Mouse (Mus musculus): ENCODE results near the gene 2010111I01Rik. TPM values are rescaled to one million over a fixed set of nuclear protein-coding genes. Genes with fewer than 3 reads are reported as not detected.

2010111I01Rik gene
- polyA plus RNA-seq, 1 experiment from 2014 or later = 16.3 TPM

DNA sequence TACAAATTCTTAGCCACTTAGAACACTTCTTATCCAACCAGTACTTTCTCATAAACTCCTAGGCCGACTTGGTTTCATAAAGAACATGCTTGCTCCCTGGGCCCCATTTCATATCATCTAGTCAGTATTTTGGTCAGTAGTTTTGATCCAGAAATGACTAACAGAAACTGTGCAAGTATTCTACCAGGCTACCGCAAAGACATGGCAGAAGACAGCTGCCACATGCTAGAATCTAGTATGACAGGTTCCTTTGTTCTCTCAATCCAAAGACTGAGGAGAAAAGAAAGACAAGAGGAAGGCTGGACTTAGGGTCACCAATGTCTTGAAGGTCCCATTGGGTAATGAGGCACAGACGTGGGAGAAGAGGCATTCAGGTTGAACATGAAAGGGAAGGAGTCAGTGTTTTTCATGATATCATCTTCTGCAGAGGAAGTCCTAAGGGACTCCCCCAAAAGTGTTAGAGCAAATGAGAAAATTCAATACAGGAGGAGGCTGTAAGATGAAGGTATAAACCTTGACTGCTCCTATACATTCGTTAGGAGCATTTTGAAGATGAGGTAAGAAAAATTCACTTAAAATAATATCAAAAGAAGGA, 216.0 kb downstream of the 2010111I01Rik start:
- H3K4me3 ChIP-seq (ENCODE audit: low read depth, low read length) = no peak overlapping the region
- 62% methylated on average over 4 of the region's 4 CpGs for WGBS (ENCODE audit: insufficient replicate concordance)
- ATAC-seq (ENCODE audit: low read depth) = no peak
- H3K27me3 ChIP-seq (ENCODE audit: control insufficient read depth, insufficient read depth, low read depth, low read length) = no peaks in the 10 kb centered on the region
- H3K9ac ChIP-seq (ENCODE audit: low read depth, low read length) = no peak overlapping the region
- no peak overlapping the region for H3K4me2 ChIP-seq (ENCODE audit: low read depth, low read length)
- no peaks in the 10 kb centered on the region for H3K4me1 ChIP-seq (ENCODE audit: control insufficient read depth, low read depth, low read length)
- H3K9me3 ChIP-seq (replicated peaks; ENCODE audit: control insufficient read depth, low read length) = no peaks in the 10 kb centered on the region
- H3K27ac ChIP-seq (ENCODE audit: low read length) = no peak overlapping the region
- no peaks in the 10 kb centered on the region for H3K36me3 ChIP-seq (ENCODE audit: control insufficient read depth, insufficient read depth)

DNA sequence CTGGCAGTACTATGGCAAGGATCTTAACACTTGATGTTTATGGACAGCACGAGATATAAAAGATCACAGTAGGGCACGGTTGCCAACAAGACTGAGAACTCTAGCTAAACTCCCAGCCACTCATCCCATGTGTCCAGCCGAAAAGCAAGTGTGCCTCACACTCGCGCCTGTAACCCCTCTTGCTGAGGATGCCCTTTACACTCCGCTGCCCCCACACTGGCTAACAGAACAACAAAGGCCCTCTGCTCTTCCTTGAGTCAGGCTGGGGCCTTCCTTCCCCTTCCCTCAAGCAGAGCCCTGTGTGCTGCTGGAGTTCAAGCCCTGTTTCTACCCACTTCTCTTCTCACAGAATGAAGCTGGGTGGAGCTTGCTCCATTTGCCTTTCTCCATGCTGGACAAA, 220.3 kb downstream of the 2010111I01Rik start:
- no peak for ATAC-seq (ENCODE audit: low read depth)
- H3K4me3 ChIP-seq (ENCODE audit: low read depth, low read length) = no peak overlapping the region
- no peak overlapping the region for H3K27ac ChIP-seq (ENCODE audit: low read length)
- H3K9me3 ChIP-seq (replicated peaks; ENCODE audit: control insufficient read depth, low read length) = no peaks in the 10 kb centered on the region
- H3K4me2 ChIP-seq (ENCODE audit: low read depth, low read length) = no peak overlapping the region
- H3K27me3 ChIP-seq (ENCODE audit: control insufficient read depth, insufficient read depth, low read depth, low read length) = no peaks in the 10 kb centered on the region
- 65% methylated on average over 6 of the region's 6 CpGs for WGBS (ENCODE audit: insufficient replicate concordance)
- no peak overlapping the region for H3K9ac ChIP-seq (ENCODE audit: low read depth, low read length)
- H3K36me3 ChIP-seq (ENCODE audit: control insufficient read depth, insufficient read depth) = no peaks in the 10 kb centered on the region
- no peaks in the 10 kb centered on the region for H3K4me1 ChIP-seq (ENCODE audit: control insufficient read depth, low read depth, low read length)

GRCm38 (mm10) chr13:63186217-63186616, 221.5 kb downstream of the 2010111I01Rik start:
- Histone ChIP-seq H3K27me3 (ENCODE audit: control insufficient read depth, insufficient read depth, low read depth, low read length) (no peaks in the 10 kb centered on the region), H3K4me2 (ENCODE audit: low read depth, low read length) (no peak overlapping the region), H3K36me3 (ENCODE audit: control insufficient read depth, insufficient read depth) (no peaks in the 10 kb centered on the region), H3K9ac (ENCODE audit: low read depth, low read length) (no peak overlapping the region), H3K4me3 (ENCODE audit: low read depth, low read length) (no peak overlapping the region), H3K27ac (ENCODE audit: low read length) (no peak overlapping the region), H3K9me3 (replicated peaks; ENCODE audit: control insufficient read depth, low read length) (no peaks in the 10 kb centered on the region), H3K4me1 (ENCODE audit: control insufficient read depth, low read depth, low read length) (no peaks in the 10 kb centered on the region)
- ATAC-seq (ENCODE audit: low read depth) = no peak
- WGBS (ENCODE audit: insufficient replicate concordance) = 56% methylated on average over 4 of the region's 4 CpGs

DNA sequence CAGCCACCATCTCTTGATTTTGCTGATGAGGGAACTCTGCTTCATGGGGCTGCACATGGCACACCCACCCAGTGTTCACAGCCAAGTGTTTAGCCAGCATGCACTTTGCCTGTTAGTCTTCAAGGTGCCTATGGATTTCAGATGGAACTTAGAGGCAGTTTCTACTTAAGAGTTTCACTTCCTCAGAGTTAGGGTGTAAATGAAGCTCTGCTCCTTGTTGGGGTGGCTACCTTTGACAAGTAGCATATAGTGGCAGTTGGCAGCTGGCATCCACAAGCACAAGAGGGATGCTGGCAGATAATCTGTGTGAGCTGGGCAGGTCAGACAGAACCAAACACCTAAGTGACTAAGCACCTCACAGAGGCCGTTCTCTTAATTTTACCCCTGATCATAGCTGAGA, 221.9 kb downstream of the 2010111I01Rik start:
- H3K27ac ChIP-seq (ENCODE audit: low read length) = no peak overlapping the region
- 77% methylated on average over 1 of the region's 1 CpGs for WGBS (ENCODE audit: insufficient replicate concordance)

DNA sequence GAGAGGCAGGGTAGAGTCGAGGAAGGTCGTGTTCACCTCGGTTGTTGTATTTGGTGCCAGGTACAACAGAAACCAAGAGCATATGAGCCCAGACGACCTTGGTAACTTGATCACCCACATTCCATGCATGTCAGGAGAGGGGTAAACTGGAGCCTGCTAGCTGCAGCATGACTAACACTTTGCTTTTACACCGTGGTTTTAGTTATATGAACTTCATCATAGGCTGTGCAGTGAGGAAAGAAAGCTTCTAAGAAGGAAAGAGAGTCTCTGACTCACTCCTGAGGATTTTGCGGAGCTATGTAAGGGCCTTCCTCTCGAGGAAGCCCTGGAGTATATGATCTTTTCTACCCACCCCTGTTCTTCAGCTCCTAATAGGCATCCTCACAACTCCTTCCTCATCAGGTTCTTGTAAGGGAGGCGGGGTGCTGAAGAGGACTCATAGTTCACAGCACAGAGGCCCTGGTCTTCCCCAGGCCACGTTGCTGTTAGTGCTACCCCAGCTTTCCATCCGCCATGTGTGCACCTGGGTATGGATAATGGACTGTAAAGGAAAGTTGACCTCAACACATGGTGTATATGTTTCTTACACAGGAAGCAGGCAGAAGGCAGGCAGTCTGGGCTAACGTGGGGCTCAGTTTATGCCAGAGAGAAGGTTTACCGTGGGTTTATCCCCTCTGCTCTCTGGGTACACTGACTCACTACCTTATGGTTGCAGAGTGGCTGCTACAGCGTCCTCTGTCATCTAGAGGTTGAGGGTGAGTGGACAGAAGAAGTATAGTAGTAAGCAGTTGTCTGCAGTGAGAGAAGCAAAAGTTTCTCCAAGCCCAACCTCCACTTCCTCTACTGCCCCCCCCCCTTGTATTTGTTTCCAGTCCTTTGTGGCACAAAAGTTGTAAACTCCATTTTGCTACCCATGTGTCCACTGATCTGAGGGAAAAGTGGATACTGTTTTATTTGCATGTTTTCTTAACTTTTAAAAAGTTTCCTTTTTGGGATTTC, 222.8 kb downstream of the 2010111I01Rik start:
- no peak for ATAC-seq (ENCODE audit: low read depth)
- Histone ChIP-seq H3K4me2 (ENCODE audit: low read depth, low read length) (no peak overlapping the region), H3K36me3 (ENCODE audit: control insufficient read depth, insufficient read depth) (no peaks in the 10 kb centered on the region), H3K9me3 (replicated peaks; ENCODE audit: control insufficient read depth, low read length) (no peaks in the 10 kb centered on the region), H3K9ac (ENCODE audit: low read depth, low read length) (no peak overlapping the region), H3K27me3 (ENCODE audit: control insufficient read depth, insufficient read depth, low read depth, low read length) (no peaks in the 10 kb centered on the region), H3K27ac (ENCODE audit: low read length) (no peak overlapping the region), H3K4me3 (ENCODE audit: low read depth, low read length) (no peak overlapping the region), H3K4me1 (ENCODE audit: control insufficient read depth, low read depth, low read length) (no peaks in the 10 kb centered on the region)
- WGBS (ENCODE audit: insufficient replicate concordance) = 48% methylated on average over 13 of the region's 13 CpGs

More for the DNA sequence above, 221.9 kb downstream of the 2010111I01Rik start:
- ATAC-seq (ENCODE audit: low read depth) = no peak
- Histone ChIP-seq H3K4me1 (ENCODE audit: control insufficient read depth, low read depth, low read length) (no peaks in the 10 kb centered on the region), H3K4me3 (ENCODE audit: low read depth, low read length) (no peak overlapping the region), H3K36me3 (ENCODE audit: control insufficient read depth, insufficient read depth) (no peaks in the 10 kb centered on the region), H3K4me2 (ENCODE audit: low read depth, low read length) (no peak overlapping the region), H3K9ac (ENCODE audit: low read depth, low read length) (no peak overlapping the region), H3K27me3 (ENCODE audit: control insufficient read depth, insufficient read depth, low read depth, low read length) (no peaks in the 10 kb centered on the region), H3K9me3 (replicated peaks; ENCODE audit: control insufficient read depth, low read length) (no peaks in the 10 kb centered on the region)

GRCm38 (mm10) chr13:63188306-63188705, 223.6 kb downstream of the 2010111I01Rik start:
- no peak overlapping the region for H3K9ac ChIP-seq (ENCODE audit: low read depth, low read length)
- ATAC-seq (ENCODE audit: low read depth) = no peak
- H3K36me3 ChIP-seq (ENCODE audit: control insufficient read depth, insufficient read depth) = no peaks in the 10 kb centered on the region
- no peak overlapping the region for H3K27ac ChIP-seq (ENCODE audit: low read length)
- no peaks in the 10 kb centered on the region for H3K9me3 ChIP-seq (replicated peaks; ENCODE audit: control insufficient read depth, low read length)
- no peaks in the 10 kb centered on the region for H3K27me3 ChIP-seq (ENCODE audit: control insufficient read depth, insufficient read depth, low read depth, low read length)
- H3K4me2 ChIP-seq (ENCODE audit: low read depth, low read length) = no peak overlapping the region
- WGBS (ENCODE audit: insufficient replicate concordance) = 54% methylated on average over 5 of the region's 5 CpGs
- H3K4me1 ChIP-seq (ENCODE audit: control insufficient read depth, low read depth, low read length) = no peaks in the 10 kb centered on the region
- no peak overlapping the region for H3K4me3 ChIP-seq (ENCODE audit: low read depth, low read length)

- 59% methylated on average over 2 of the region's 2 CpGs for WGBS (ENCODE audit: insufficient replicate concordance)
- no peak for ATAC-seq (ENCODE audit: low read depth)
- H3K9me3 ChIP-seq (replicated peaks; ENCODE audit: control insufficient read depth, low read length) = no peaks in the 10 kb centered on the region
- H3K9ac ChIP-seq (ENCODE audit: low read depth, low read length) = no peak overlapping the region
- H3K4me3 ChIP-seq (ENCODE audit: low read depth, low read length) = no peak overlapping the region
- no peaks in the 10 kb centered on the region for H3K36me3 ChIP-seq (ENCODE audit: control insufficient read depth, insufficient read depth)
- H3K4me2 ChIP-seq (ENCODE audit: low read depth, low read length) = no peak overlapping the region
- no peak overlapping the region for H3K27ac ChIP-seq (ENCODE audit: low read length)
- H3K27me3 ChIP-seq (ENCODE audit: control insufficient read depth, insufficient read depth, low read depth, low read length) = no peaks in the 10 kb centered on the region
- no peaks in the 10 kb centered on the region for H3K4me1 ChIP-seq (ENCODE audit: control insufficient read depth, low read depth, low read length)
Observed at GRCm38 (mm10) chr13:63188811-63189210, 224.1 kb downstream of the 2010111I01Rik start.

DNA sequence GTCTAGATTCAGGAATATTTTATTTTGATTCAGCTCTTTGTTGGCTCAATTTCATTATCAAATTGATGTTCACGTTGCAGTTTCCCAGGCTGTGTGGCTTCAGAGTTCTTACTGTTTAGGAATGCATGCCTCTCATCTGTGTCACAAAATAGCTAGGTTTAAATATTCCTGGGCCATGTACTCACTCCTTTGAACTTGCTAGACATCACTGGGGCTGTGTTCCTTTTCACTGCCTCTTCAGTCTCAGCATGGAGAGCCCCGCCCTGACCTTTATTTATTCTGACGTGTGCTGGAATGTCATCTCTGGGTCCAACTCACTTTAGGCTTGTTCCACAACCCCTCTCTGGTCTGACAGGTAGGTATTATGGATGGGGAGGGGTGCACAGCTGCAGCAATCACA, 228.7 kb downstream of the 2010111I01Rik start:
- Histone ChIP-seq H3K9ac (ENCODE audit: low read depth, low read length) (no peak overlapping the region), H3K27ac (ENCODE audit: low read length) (no peak overlapping the region), H3K4me1 (ENCODE audit: control insufficient read depth, low read depth, low read length) (no peaks in the 10 kb centered on the region), H3K4me2 (ENCODE audit: low read depth, low read length) (no peak overlapping the region), H3K9me3 (replicated peaks; ENCODE audit: control insufficient read depth, low read length) (no peaks in the 10 kb centered on the region), H3K27me3 (ENCODE audit: control insufficient read depth, insufficient read depth, low read depth, low read length) (no peaks in the 10 kb centered on the region), H3K36me3 (ENCODE audit: control insufficient read depth, insufficient read depth) (no peaks in the 10 kb centered on the region), H3K4me3 (ENCODE audit: low read depth, low read length) (no peak overlapping the region)
- ATAC-seq (ENCODE audit: low read depth) = no peak
- WGBS (ENCODE audit: insufficient replicate concordance) = 59% methylated on average over 3 of the region's 3 CpGs

DNA sequence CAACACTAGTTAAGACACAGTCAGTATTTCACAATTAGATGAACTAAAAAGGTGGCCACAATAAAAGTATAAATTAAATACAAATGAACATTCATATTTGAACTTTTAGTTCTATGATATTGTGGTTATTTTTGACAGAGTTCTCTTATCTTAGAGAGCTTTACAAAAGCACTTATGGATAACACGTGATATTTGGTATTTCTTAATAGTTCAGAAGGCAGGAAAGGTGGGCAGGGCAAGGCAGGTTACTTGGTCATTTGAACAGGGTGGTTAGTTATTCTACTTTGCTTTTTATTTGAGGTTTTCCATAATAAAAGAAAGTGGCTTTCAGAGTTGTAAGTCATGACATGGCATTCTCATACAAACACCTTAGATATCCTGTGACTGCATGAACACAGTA, 233.3 kb downstream of the 2010111I01Rik start:
- no peak overlapping the region for H3K27ac ChIP-seq (ENCODE audit: low read length)
- H3K27me3 ChIP-seq (ENCODE audit: control insufficient read depth, insufficient read depth, low read depth, low read length) = no peaks in the 10 kb centered on the region
- no peaks in the 10 kb centered on the region for H3K36me3 ChIP-seq (ENCODE audit: control insufficient read depth, insufficient read depth)
- no peaks in the 10 kb centered on the region for H3K9me3 ChIP-seq (replicated peaks; ENCODE audit: control insufficient read depth, low read length)
- H3K9ac ChIP-seq (ENCODE audit: low read depth, low read length) = no peak overlapping the region
- H3K4me1 ChIP-seq (ENCODE audit: control insufficient read depth, low read depth, low read length) = no peaks in the 10 kb centered on the region
- no peak for ATAC-seq (ENCODE audit: low read depth)
- WGBS (ENCODE audit: insufficient replicate concordance) = 65% methylated on average over 1 of the region's 1 CpGs
- H3K4me3 ChIP-seq (ENCODE audit: low read depth, low read length) = no peak overlapping the region
- H3K4me2 ChIP-seq (ENCODE audit: low read depth, low read length) = no peak overlapping the region
